Mouse (Mus musculus) intestine, postnatal 0 days (tissue): ENCODE data around the gene Rpl9. TPM values are rescaled to one million over a fixed set of nuclear protein-coding genes. Genes with fewer than 3 reads are reported as not detected.

Source experiments
- ATAC-seq: fragments of 200-750 bp; cut with Nextera tagmentation; 2 replicates; pipeline ENCODE4 v1.8.0; 2017; ENCODE audit warnings: mild to moderate bottlenecking, moderate TSS enrichment, moderate library complexity
- H3K27ac ChIP-seq: fragments of 300-500 bp; sonication (generic); 2 replicates; pipeline ENCODE4 v1.5.1; 2014; ENCODE audit warnings: mild to moderate bottlenecking, low read depth, low read length, moderate library complexity
- H3K27me3 ChIP-seq: fragments of 300-500 bp; sonication (generic); replicated peaks from 2 replicates; pipeline ENCODE4 v1.6.1; 2014; ENCODE audit warnings: low read length, mixed read lengths; ENCODE audit not compliant: control insufficient read depth, insufficient read depth
- H3K36me3 ChIP-seq: fragments of 300-500 bp; sonication (generic); 2 replicates; pipeline ENCODE4 v1.6.1; 2014; ENCODE audit warnings: mild to moderate bottlenecking, moderate library complexity; ENCODE audit not compliant: control insufficient read depth, insufficient read depth
- H3K4me1 ChIP-seq: fragments of 300-500 bp; sonication (generic); replicated peaks from 2 replicates; pipeline ENCODE4 v1.6.1; 2014; ENCODE audit warnings: antibody characterized with exemption, low read length, mixed read lengths; ENCODE audit not compliant: control insufficient read depth, insufficient read depth
- H3K4me2 ChIP-seq: fragments of 300-500 bp; sonication (generic); replicated peaks from 2 replicates; pipeline ENCODE4 v1.6.1; 2014; ENCODE audit warnings: low read depth, mild to moderate bottlenecking, moderate library complexity
- H3K4me3 ChIP-seq: fragments of 300-500 bp; sonication (generic); 2 replicates; pipeline ENCODE4 v1.5.1; 2014; ENCODE audit warnings: low read depth, low read length
- H3K9ac ChIP-seq: fragments of 300-500 bp; sonication (generic); 2 replicates; pipeline ENCODE4 v1.6.1; 2014; ENCODE audit warnings: mild to moderate bottlenecking, low read depth, low read length
- H3K9me3 ChIP-seq: fragments of 300-500 bp; sonication (generic); 2 replicates; pipeline ENCODE4 v1.6.1; 2016; ENCODE audit warnings: mixed run types; ENCODE audit not compliant: control insufficient read depth
- CTCF ChIP-seq: sonication (generic); IDR thresholded peaks from 2 replicates; pipeline ENCODE4 v1.5.1; 2016; ENCODE audit warnings: low read depth, mild to moderate bottlenecking, control low read depth, antibody characterized with exemption, moderate library complexity
- WGBS: fragments of 180-500 bp; shearing (Covaris S2); extraction: QIAGEN DNeasy Blood & Tissue Kit; methylation state at CpG from one replicate; pipeline ENCODE4 v1.1.7; 2014; 5-methylcytosine and 5-hydroxymethylcytosine counted together
- polyA plus RNA-seq: library from polyadenylated mRNA; unstranded; fragments of >200 nt; fragmentation: Nextera tagmentation; extraction: Ambion mirVana; gene quantifications from 2 replicates; pipeline ENCODE4 v1.2.1, GENCODE M21; 2015

Rpl9 gene
- polyA plus RNA-seq, 1 experiment from 2014 or later: 650 TPM

GRCm38 (mm10) chr5:65429441-65429840 lies 38.2 kb upstream of the Rpl9 start:
- Histone ChIP-seq H3K27ac (no peak overlapping the region; the same call in 1 of the 2 replicates), H3K9me3 (no peaks in the 10 kb centered on the region), H3K4me1 (0 out of 2 replicates have a peak, but pooled peaks cover 6% of the 10 kb centered on the region), H3K9ac (no peak overlapping the region), H3K4me2 (0 out of 2 replicates have a peak overlapping the region, but pooled peaks have one; percentile 17), H3K4me3 (no peak overlapping the region), H3K36me3 (peaks cover 11% of the 10 kb centered on the region; the same call in 1 of the 2 replicates), H3K27me3 (no peaks in the 10 kb centered on the region)
- no peak for TF ChIP-seq CTCF
- ATAC-seq: peak; percentile 62
- 51% methylated on average over 5 of the region's 5 CpGs for WGBS

- H3K4me1 ChIP-seq: 0 out of 2 replicates have a peak, but pooled peaks cover 6% of the 10 kb centered on the region
- no peak overlapping the region for H3K9ac ChIP-seq
- peak overlapping the region; percentile 66 for H3K27ac ChIP-seq
- 0 out of 2 replicates have a peak, but pooled peaks have one; percentile 18 for ATAC-seq
- TF ChIP-seq CTCF: no peak
- peaks cover 13% of the 10 kb centered on the region for H3K36me3 ChIP-seq
- peak overlapping the region; percentile 24; the same call in 1 of the 2 replicates for H3K4me2 ChIP-seq
- H3K27me3 ChIP-seq: no peaks in the 10 kb centered on the region
- WGBS: 36% methylated on average over 4 of the region's 4 CpGs
- no peaks in the 10 kb centered on the region for H3K9me3 ChIP-seq
- no peak overlapping the region for H3K4me3 ChIP-seq
These were observed 37.1 kb upstream of the Rpl9 start for GRCm38 (mm10) chr5:65428321-65428720.

GRCm38 (mm10) chr5:65425251-65425650 lies 34.0 kb upstream of the Rpl9 start:
- no peaks in the 10 kb centered on the region for H3K27me3 ChIP-seq
- peak overlapping the region; percentile 57; the same call in 1 of the 2 replicates for H3K27ac ChIP-seq
- H3K4me2 ChIP-seq: no peak overlapping the region
- no peaks in the 10 kb centered on the region for H3K4me1 ChIP-seq
- H3K36me3 ChIP-seq: peaks cover 33% of the 10 kb centered on the region
- ATAC-seq: no peak
- H3K9me3 ChIP-seq: no peaks in the 10 kb centered on the region
- 54% methylated on average over 5 of the region's 5 CpGs for WGBS
- no peak overlapping the region for H3K4me3 ChIP-seq
- H3K9ac ChIP-seq: no peak overlapping the region
- TF ChIP-seq CTCF: no peak

- Histone ChIP-seq H3K9ac (no peak overlapping the region), H3K4me2 (no peak overlapping the region), H3K4me3 (no peak overlapping the region), H3K36me3 (peaks cover 36% of the 10 kb centered on the region), H3K27me3 (no peaks in the 10 kb centered on the region), H3K27ac (peak overlapping the region; percentile 15; the same call in 1 of the 2 replicates), H3K9me3 (no peaks in the 10 kb centered on the region), H3K4me1 (no peaks in the 10 kb centered on the region)
- ATAC-seq: peak; percentile 81
- peak; percentile 23; the same call in 1 of the 2 replicates for TF ChIP-seq CTCF
- 38% methylated on average over 6 of the region's 6 CpGs for WGBS
These were observed 33.0 kb upstream of the Rpl9 start for GRCm38 (mm10) chr5:65424215-65424614.

GRCm38 (mm10) chr5:65422803-65423202 lies 31.6 kb upstream of the Rpl9 start:
- TF ChIP-seq CTCF: no peak
- Histone ChIP-seq H3K36me3 (peaks cover 45% of the 10 kb centered on the region), H3K9ac (no peak overlapping the region), H3K4me2 (no peak overlapping the region), H3K4me3 (no peak overlapping the region), H3K27me3 (no peaks in the 10 kb centered on the region), H3K9me3 (no peaks in the 10 kb centered on the region), H3K4me1 (no peaks in the 10 kb centered on the region), H3K27ac (peak overlapping the region; percentile 21; the same call in 1 of the 2 replicates)
- WGBS: 90% methylated on average over 8 of the region's 8 CpGs
- no peak for ATAC-seq

- no peaks in the 10 kb centered on the region for H3K9me3 ChIP-seq
- peaks cover 61% of the 10 kb centered on the region for H3K36me3 ChIP-seq
- 36% methylated on average over 6 of the region's 6 CpGs for WGBS
- H3K27ac ChIP-seq: peak overlapping the region; percentile 67
- no peaks in the 10 kb centered on the region for H3K4me1 ChIP-seq
- no peak overlapping the region for H3K4me2 ChIP-seq
- H3K27me3 ChIP-seq: no peaks in the 10 kb centered on the region
- no peak overlapping the region for H3K4me3 ChIP-seq
- ATAC-seq: peak; percentile 74
- TF ChIP-seq CTCF: no peak
- H3K9ac ChIP-seq: no peak overlapping the region
These were observed 29.6 kb upstream of the Rpl9 start for GRCm38 (mm10) chr5:65420822-65421221.
